Mouse (Mus musculus) heart, adult 8-10 months (tissue): ENCODE data around the gene Atp2a3. TPM values are rescaled to one million over a fixed set of nuclear protein-coding genes. Genes with fewer than 3 reads are reported as not detected.

ENCODE experiments used
- DNase-seq: peaks from one replicate; pipeline ENCODE4 v3.0.0; 2022; ENCODE audit warnings: low spot score
- total RNA-seq, 4 experiments: library from RNA; stranded (reverse); gene quantifications; 2 replicates each; pipeline ENCODE4 v1.2.4; 2022

Gene Atp2a3
- total RNA-seq, 4 experiments from 2014 or later, result 9.5 to 12.4 (median 11.2) TPM

DNA sequence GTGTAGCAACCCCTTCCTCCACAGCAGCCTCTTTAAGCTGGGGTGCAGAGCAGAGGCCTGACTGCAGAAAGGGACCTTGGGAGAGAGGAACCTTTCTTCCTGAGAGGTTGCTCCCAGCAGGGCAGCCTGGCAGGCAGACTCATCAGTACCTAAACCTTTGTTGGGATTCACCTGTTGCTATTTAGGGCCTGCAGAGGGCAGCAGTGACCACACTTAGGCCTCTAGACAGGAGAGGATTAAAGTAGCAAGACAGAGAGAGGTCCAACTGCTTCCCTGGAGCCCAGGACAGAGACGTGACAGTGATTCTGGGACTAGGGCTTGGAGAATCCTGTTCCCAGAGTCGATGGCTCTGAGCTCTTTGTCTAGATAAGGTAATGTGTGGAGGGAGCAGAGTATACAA is 45.4 kb downstream of the Atp2a3 start:
- DNase-seq, result peak; percentile 46

DNA sequence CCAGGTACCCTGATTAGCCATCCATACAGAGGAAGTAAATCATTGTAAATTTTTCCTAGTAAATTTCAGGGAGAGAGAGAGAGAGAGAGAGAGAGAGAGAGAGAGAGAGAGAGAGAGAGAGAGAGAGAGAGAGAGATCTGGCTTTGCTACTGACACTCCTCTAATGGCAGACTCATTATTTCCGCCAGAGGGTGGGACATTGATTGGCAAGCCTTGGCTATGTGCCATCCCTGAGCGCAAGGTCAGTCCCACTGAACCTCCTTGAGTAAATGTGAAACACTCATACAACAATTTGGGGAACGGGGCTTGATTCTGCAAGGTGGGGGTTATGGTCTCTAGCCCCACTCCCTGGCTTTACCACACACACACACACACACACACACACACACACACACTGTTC is 46.1 kb downstream of the Atp2a3 start:
- DNase-seq, result no peak

DNA sequence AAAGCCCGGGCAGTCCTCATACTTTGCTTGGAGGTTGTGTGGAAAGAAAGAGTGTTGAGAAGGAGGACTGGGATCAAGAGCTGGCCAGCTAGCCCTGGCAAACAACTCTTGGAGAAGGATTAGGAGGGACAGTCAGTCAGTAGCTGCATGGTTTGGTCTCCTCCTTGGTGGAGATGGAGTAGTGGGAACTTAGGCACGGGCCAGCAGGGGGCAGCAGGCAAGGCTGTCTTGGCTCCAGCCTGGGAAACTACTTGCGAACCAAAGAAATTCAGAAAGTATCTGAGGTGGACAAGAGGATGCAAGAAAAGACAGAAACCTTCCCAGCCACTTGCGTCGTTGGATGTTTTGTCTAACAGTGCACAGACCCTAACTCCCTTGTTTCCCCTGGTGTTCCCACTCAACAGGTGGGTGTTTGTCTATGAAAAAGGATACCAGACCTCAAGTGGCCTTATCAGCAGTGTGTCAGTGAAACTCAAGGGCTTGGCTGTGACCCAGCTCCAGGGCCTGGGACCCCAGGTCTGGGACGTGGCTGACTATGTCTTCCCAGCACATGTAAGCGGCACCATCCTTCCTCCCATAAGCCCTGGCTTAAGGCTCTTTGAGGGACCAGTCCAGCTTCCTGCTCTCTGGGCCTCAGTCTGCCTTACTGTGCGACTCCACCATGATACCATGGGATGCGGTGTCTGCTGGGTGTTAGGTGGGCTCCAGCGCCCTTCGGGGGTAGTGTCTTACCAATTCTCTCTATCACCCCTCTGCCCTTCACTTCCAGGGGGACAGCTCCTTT is 46.9 kb downstream of the Atp2a3 start:
- DNase-seq, result no peak

DNA sequence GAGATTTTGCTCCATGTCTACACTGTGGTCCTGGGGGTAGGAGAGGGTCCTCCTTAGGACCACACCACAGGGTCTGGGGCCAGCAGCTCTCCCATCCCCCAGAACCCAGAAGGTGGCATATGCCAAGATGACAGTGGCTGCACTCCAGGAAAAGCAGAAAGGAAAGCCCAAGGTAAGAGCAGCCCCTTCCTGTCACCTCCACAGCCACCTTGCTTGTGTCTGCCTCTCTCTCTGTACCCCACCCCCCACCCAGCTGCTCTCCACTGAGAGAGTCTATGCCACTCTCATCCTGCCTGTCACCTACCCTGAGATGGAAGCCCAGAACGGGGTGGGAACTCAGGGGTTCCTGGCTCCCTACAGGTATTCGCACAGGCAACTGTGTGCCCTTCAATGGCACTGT is 47.9 kb downstream of the Atp2a3 start:
- DNase-seq, result no peak

DNA sequence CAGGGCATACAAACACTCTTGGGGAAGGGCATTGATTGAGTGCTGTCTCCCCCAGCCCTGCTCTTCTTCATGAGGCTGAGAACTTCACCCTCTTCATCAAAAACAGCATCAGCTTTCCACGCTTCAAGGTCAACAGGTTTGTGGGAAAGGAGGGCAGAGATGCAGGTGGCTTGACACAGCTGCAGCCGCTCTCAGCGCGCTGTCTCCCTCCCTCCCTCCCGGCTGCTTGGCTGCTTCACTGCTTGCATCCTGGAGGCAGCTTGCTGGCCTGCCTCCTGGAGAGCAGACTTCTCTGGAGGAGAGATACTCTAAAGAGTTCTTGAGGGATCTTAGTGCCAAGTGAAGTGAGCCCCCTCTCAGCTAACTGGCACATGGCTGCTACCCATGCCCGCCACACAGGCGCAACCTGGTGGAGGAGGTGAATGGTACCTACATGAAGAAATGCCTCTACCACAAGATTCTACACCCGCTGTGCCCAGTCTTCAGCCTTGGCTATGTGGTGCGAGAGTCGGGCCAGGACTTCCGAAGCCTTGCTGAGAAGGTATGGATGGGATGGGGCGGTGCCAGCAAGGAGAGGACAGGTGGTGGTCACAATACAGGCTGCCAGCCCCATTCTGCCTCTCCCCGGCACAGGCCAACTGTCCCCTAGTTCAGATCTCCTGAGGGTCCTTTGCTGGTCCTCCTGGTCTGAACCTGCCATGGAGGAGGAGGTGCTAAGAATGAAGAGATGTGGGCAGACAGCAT is 48.7 kb downstream of the Atp2a3 start:
- DNase-seq, result no peak

DNA sequence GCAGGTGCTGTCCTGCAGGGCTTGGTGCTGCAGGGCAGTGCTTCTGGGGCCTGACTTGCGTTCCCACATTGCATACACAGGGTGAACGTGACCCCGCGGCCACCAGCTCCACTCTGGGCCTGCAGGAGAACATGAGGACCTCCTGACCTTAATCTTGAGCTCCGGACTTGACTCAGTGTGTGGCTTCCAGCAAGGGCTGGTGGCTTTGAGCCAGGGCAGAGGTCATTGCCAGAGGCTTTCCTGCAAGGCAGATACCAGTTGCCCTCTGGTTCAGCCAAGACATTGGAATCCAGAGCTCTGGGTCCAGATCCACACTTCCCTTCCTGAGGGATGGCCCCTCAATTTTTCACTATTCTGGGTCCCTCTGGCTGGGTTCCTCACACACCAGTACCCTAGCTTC is 53.0 kb downstream of the Atp2a3 start:
- DNase-seq, result no peak

DNA sequence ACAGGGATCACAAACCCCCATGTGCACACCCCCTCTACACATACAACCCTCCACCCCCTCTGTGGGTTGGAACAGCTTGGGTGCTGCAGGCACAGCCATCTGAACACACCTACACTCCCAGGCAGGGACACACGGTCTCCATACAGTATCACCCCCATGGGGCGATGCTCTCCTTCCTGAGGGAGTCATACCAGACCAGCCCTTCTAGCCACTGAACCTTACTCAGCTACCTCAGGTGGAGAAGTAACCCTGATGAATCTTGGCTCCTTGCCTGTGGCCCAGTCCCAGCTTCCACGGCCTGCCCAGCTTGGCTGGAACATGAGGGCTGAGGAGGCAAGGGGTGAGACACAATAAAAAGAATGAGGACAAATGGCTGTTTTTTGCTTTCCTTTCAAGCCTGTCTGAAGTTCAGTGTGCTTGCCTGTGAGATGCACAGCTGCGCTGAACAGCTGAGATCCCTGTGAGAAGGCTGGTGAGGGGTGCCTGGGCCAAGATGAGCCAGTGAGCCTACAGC is 53.9 kb downstream of the Atp2a3 start:
- no peak for DNase-seq

DNA sequence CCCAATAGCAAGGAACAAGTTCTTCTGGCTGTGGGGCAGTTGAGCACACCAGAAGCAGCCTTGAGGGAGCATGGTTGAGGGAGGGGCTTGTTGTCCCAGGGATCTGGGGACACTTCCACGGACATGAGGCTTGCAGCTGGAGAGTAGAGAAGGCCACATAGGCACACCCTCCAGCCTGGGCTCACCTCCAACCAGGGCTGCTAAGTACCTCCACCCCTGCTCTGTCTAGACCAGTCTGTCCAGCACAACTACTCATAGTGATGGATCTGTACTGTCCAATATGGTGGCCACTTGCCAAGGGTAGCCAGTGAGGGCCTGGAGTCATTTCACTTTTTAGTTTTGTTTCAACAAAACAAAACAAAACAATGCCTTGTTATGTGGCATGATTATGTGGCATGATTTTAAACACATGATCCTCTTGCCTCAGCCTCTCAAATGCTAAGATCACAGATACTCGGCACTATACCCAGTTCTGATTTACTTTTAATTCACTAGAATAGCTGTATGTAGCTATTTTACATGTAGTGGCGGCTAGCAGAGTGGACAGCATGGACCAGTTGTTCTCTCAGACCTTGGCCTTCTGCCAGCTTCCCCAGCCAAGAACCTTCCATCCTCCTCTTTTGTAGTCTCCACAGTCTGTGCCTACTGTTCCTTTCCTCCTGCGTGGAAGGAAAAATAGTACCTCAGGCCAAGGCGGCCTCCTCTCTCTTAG is 54.6 kb downstream of the Atp2a3 start:
- peak; percentile 53 for DNase-seq

DNA sequence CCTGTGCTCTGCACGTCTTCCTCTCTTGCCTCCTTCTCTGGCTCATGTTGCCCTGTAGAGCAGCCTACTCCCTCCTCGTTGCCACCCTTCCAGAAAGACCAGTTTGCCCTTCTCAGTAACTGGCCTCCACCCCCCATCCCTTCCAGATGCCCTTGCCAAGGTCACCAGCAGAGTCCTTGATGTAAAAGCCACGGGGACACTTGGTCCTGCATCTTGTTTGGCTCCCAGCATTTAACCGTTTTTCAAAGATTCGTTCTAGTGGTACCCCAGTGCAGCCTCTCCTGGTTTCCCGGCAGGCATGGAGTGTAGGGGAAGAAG is 55.1 kb downstream of the Atp2a3 start:
- no peak for DNase-seq

DNA sequence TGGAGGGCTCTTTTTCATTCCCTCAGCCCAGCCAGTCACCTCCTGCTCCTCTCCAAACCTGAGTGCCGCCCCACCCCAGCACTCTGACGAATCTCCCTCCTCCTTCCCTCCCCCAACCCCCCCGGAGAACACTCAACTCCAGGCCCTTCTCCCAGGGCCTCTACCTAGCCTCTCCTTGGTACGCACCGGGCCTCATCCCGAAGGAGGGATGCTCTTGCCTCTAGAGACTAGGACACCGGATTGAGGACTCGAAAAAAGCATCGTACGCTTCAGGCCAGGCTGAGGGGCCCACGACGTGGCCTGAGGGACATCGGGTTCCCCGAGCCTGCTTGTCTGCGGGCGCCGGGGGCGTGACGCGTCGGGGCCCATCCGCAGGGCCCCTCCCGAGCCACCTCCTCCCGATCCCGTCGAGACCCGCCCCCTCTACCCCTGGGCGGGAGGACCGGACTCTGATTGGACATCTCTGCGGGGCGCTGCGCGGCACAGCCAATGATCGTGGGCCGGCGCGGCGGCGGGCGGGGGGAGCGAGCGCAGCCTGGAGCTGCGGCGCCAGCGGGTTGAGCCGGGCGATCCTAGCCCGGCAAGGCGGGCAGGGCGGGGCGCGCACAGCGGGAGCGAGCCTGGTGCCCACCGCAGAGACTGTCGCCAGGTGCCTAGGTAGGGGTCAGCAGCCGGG is 57.6 kb downstream of the Atp2a3 start, which contains the start of gene Camkk1:
Gene Camkk1 (plus strand): TSS at position 538 of the 676 bp plus-strand sequence.
- peak; percentile 88 for DNase-seq

DNA sequence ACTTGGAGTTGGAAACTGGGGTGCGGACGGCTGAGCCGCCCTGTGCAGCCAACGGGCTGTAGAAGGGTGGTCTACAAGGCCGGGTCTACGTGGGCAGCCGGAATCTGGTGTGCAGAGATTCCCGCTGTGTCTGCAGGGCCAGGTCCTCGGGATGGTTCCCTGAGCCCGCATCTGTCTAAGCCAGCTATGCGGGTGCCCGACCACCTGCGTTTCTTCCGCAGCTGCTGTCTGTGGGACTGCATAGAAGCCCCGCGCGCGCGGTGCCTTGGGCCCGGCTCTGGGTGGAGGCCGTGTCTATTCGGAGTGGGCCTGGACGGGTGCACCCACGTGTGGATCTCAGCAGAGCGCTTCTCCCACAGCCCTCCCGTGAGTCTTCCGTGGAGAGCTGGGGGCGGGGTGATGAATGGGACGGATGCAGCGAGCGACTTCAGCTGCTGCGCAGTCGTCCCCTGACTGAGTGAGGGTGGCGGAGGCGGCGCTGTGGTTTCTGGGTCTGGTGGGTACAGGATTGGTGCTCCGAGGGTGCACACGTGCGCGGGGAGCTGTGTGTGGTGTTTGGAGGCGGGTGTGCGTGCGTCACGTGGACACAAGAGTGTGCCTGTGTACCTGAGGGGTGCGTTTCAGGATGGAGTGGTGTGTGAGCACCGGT is 58.3 kb downstream of the Atp2a3 start:
- DNase-seq, result no peak

DNA sequence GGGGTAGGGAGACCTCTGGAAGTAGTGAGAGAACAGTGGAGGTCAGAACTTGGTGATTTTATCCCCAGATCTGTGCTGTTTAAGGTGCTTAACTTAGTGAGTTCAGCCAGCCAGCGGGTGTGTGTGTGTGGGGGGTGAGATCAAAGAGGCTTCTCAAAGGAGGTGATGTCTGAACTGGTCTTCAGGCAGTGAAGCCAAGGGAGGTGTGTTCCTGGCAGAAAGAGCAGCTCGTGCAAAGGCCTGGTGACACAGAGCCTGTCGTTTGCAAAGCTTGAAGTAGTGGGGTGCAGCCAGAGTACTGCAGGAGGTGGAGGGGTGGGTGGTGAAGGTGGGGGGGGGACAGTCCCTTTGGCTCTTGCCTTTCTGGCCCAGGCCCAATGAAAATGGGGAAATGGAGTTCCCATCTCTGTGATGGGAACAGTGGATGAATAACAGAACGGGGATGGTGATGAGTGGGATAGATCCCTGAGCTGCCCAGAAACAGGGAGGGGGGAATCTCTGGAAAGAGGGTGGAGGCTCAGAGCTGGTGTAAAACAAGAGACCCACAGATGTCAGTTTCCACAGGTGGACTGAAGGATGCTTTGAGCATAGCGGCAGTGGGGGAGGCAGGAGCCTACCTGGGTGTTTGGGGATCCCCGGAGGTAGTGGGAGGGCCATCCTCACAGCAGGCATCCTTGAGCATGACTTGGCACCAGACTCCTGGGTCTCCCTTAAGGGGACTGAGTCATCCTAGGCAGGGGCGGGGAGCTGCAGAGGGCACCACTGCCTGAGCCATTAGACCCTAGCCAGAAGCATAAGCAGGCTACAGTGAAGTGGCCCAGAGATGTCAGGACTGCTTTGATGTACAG is 60.2 kb downstream of the Atp2a3 start:
- no peak for DNase-seq

DNA sequence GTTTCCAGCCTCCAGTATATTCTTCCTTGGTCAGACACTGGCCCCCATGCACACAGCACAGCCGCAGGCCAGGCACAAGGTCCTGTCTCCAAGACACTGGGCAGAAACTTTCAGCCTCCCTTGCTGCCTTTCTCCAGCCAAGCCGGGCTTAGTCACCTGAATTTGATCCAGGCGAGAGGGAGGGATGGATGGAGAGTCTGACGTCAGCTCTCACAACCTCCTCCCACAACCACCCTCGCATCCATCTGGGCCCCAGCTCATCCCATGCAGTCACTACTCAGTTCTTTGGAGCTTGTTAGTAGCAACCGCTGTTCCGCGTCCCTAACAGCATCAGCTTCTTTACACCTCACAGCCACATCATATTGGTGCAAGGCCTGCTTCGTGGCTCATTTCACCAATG is 62.1 kb downstream of the Atp2a3 start:
- peak; percentile 68 for DNase-seq

DNA sequence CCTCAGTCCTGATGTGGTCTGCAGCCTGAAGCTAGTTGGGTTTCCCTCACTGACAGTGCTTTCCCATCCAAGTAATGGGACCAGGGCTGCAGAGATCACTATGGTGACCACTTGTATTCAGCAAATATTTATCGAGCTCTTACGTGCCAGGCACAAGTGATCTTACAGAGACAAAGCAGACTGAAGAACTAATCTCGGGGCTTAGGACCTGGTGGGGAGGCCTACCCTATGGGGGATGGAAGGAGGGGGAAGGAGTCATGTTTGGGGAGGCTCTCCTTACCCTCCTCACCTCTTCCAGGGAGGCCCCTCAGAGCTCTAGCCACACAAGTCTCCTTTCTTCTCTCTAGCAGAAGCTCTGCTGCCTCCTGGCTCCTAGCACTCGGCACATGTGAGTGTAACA is 62.9 kb downstream of the Atp2a3 start:
- DNase-seq, result no peak

DNA sequence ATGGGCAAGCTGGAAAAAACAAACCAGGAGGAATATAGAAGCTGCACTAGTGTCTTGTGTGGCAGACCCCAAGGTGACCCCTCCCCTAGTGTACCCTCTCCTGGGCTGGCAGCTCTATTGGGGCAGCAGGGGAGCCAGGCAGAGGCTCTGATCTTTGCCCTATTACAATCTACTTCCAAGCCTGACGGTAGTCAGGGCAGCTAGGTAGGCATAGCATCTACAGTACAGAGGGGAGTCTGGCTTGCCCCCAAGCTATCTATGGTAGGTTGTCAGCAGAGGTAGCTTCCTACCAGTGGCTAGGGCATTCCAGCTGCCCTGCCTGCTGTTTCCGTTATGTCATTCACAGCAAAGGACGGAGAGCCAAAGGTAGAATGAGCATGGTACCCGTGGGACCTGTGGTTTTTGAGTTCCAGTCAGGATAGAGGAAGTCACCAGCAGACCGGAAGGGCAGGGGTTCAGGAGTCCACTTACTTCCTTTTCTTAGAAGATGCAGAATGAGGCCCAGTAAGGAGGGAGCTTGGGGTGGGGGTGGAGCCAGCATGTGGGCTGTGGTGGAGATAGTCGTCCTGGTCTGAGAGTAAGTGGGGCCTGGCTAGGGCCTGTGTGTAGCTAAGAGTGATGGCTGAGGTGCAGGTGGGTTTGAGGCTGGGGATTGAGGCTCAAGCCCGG is 63.4 kb downstream of the Atp2a3 start:
- peak; percentile 53 for DNase-seq

DNA sequence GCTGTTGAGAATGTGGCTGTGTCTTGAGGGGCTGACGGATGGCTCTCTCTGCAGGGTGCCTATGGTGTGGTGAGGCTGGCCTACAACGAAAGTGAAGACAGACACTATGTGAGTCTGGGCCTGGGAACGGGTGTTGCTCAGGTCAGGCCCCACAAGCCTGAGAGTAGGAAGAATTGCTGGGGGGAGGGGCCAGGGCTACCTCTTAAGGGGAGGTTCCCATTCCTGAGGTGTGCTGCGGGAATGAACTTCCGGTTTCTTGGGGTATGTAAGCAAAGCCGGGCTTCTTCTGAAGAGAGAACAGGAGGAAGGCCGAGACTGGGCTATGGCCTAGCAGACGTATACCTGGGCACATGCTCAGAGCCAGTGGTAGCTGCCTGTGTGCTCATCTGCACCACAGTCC is 66.0 kb downstream of the Atp2a3 start:
- no peak for DNase-seq

DNA sequence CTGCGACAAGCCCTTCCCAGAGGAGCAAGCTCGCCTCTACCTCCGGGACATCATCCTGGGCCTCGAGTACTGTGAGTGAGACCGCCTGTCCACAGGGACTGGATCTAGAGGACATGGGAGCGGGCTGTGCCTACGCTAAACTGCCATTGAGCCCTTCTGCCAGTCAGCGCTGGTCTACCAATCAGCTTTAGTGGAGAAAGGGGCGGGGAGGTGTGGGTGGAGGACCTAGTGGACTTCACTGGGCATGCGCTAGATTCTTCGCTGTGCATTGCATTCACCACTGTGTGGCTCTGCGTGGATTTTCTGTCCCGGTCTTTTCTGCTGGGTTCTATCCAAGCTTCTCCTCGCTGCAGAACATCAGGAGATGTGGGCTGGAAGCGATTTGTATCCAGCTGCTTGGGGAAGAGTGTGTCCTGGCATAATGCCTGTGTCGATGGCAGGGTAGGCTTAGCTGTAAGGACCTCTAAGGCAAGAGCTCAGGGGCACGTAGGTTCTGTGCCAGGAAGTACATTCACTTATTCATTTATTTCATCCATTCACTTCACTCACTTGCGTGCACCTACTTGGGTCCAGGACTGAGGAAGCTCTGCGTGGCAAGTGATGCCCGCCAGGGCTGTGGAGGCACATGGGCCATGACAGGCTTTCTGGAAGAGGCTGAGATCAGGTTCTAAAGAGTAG is 70.0 kb downstream of the Atp2a3 start:
- DNase-seq, result peak; percentile 91

DNA sequence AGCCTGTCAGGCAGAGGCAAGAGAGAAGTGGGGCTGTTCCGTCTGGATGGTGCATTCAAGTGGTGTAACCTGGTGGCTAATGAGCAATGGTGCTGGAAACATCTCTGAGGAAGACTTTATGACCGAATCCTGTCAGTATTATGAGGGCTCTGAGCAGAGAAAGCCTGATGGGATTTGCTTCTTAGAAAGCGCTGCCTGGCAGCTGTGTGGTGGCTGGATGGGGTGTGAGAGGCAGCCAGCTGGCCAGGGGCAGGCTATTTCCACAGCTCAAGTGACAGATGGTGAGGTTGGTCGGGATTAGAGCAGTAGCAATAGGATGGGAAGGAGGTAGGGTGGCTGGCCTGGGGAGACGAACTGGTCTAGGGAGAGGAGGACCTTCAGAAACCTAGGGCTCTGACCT is 70.6 kb downstream of the Atp2a3 start:
- DNase-seq, result no peak

DNA sequence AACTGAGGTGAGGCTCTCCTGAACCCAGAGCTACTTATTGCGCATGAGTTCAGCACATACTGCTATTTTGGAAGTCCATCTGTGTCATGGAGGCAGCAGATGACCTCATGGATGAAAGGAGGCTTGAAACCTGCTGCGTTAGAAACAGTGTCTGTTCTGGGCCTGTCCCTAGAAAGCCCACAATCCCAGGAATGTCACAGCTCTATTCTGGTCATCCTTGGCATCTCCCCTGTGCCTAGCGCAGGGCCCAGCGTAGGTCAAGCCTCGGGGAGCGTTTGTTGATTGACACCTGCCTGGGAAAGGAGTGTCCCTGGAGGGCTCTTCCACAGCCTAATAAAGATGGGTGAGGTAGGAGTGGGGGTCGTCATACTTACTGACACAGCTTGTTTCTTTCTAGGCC is 75.1 kb downstream of the Atp2a3 start:
- no peak for DNase-seq
